Mouse (Mus musculus) lung, postnatal 4 days (tissue): ENCODE measurements around the gene 1700003F12Rik.

ENCODE experiments used
- DNase-seq, 2 experiments: peaks; one replicate each; pipeline ENCODE4 v3.0.0; 2021

1700003F12Rik gene

GRCm38 (mm10) chr2:154577744-154578067 is 30.8 kb downstream of the 1700003F12Rik start:
- no peak for DNase-seq

GRCm38 (mm10) chr2:154580586-154580985 is 33.7 kb downstream of the 1700003F12Rik start:
- peak; percentile 40 to 72 for DNase-seq

- DNase-seq, result no peak
These were observed 34.5 kb downstream of the 1700003F12Rik start for GRCm38 (mm10) chr2:154581421-154581820.

GRCm38 (mm10) chr2:154583906-154584872 is 37.3 kb downstream of the 1700003F12Rik start:
- peak; percentile 25 to 71 for DNase-seq

- no peak for DNase-seq
These were observed 38.2 kb downstream of the 1700003F12Rik start for GRCm38 (mm10) chr2:154584931-154585601.

GRCm38 (mm10) chr2:154586405-154586804 is 39.5 kb downstream of the 1700003F12Rik start:
- peak in 1 of 2 experiments; percentile 51 for DNase-seq

GRCm38 (mm10) chr2:154589051-154589450 is 42.2 kb downstream of the 1700003F12Rik start:
- DNase-seq, result no peak

- DNase-seq, result no peak
These were observed 44.4 kb downstream of the 1700003F12Rik start for GRCm38 (mm10) chr2:154591239-154591638.

GRCm38 (mm10) chr2:154593025-154593424 is 46.1 kb downstream of the 1700003F12Rik start:
- peak in 1 of 2 experiments; percentile 61 for DNase-seq

- no peak for DNase-seq
These were observed 48.9 kb downstream of the 1700003F12Rik start for GRCm38 (mm10) chr2:154595775-154596174.

- DNase-seq, result no peak
These were observed 50.5 kb downstream of the 1700003F12Rik start for GRCm38 (mm10) chr2:154597399-154597798.
